Mouse (Mus musculus) E14TG2a.4 (cell line): ENCODE data around the gene Mcoln3.

Experiments
- CTCF ChIP-seq: conservative IDR thresholded peaks from 2 replicates; pipeline ENCODE4 v1.5.1; 2014; ENCODE audit warnings: low read length
- NANOG ChIP-seq: IDR thresholded peaks from 2 replicates; pipeline ENCODE4 v1.6.1; 2014; ENCODE audit warnings: borderline replicate concordance, low read length, mixed read lengths
- POU5F1 ChIP-seq: IDR thresholded peaks from 2 replicates; pipeline ENCODE4 v1.6.1; 2014; ENCODE audit warnings: low read length, borderline replicate concordance

DNA sequence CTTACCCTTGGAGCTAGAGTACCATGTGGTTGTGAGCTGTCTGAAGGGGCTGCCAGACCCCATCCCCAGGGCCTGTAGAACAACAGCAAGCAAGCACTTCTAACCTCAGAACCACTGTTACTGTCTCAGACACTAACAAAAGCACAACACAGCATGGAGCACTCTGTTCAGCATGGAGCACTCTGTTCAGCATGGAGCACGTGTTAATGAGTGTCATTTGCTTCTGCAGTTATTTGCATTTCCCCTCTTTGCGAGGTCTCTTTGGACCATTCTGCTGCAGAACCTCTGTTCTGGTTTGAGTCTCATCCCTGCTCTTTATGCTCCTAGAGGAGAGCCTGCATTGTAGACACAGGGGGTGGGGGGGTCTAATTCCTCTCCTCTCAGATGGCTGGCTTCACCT is 35.7 kb downstream of the Mcoln3 start:
- TF ChIP-seq CTCF (no peak), NANOG (no peak), POU5F1 (no peak)
